In the genomic region with DNA sequence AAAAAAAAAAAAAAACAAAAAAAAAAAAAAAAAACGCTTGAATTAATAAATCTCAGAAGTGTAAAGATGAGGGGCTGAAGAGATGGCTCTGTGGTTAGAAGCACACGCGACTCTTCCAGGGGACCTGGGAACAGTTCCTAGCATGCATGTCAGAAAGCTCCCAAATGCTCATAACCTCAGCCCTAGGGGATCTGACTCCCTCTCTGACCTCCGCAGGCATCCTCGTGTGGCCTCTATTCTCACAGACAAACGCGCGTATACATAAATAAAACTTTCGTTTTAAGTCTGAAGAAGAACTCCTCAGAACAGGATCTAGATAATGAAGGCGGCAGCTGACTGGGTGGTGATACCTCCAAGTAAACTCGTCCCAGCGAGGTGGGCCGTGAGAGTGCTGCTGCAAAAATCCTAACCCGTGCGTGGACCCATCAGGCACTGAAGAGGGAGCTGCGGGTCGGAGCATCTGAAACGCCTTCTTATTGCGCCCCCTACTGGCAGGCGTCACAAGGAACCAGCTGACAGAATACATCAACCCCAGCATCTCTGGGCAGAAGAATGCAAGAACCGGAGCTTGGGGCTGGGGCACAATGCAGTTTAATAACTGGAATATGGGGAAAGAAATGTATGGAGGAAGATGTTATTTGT, we compare ENCODE assay signal across 7 mouse cellular contexts.
DNase-seq lines count a peak whose midpoint lies in the region; ATAC-seq and TF ChIP-seq lines count a peak whose summit lies in the region.

No protein-coding gene starts in this region.

- WGBS in bone marrow, adult 2 months = 5% methylated on average over 21 of the region's 21 CpGs
- WGBS in heart, adult 2 months = 7% methylated on average over 21 of the region's 21 CpGs
- 6% methylated on average over 21 of the region's 21 CpGs for WGBS in kidney, adult 2 months
- 11% methylated on average over 21 of the region's 21 CpGs for WGBS in limb, embryonic 10.5 days
- 9% methylated on average over 21 of the region's 21 CpGs for WGBS in midbrain, embryonic 11.5 days

- peak; percentile 60 for TF ChIP-seq CTCF in bone marrow, adult 2 months (IDR thresholded peaks at IDR 0.05; ENCODE audit: control insufficient read depth, insufficient read depth, low read length)
- peak; percentile 84 for TF ChIP-seq CTCF in heart, adult 2 months (IDR thresholded peaks at IDR 0.05)
- peak; percentile 82 for TF ChIP-seq CTCF in kidney, adult 2 months (conservative IDR thresholded peaks at IDR 0.05; ENCODE audit: insufficient read depth, insufficient read length, low read depth, low read length)

- H3K4me3 ChIP-seq in bone marrow, adult 2 months (replicated peaks; ENCODE audit: control insufficient read depth, low read depth, low read length) = no peak overlapping the region
- H3K4me3 ChIP-seq in heart, adult 2 months = 0 out of 2 replicates have a peak overlapping the region, but pooled peaks have one; percentile 15
- H3K4me3 ChIP-seq in kidney, adult 2 months (ENCODE audit: insufficient read depth, low read depth, low read length) = peak overlapping the region; percentile 41; the same call in 1 of the 2 replicates
- peak overlapping the region; percentile 46 for H3K4me3 ChIP-seq in limb, embryonic 10.5 days
- H3K4me3 ChIP-seq in midbrain, embryonic 11.5 days (ENCODE audit: low read depth, low read length) = peak overlapping the region; percentile 18; the same call in 1 of the 2 replicates

- DNase-seq in embryo, embryonic 9.5 days (ENCODE audit: extremely low spot score) = peak; percentile 81
- peak; percentile 39 to 63 for DNase-seq in heart, adult 2 months
- DNase-seq in kidney, adult 2 months = peak; percentile 61
- peak; percentile 88 for DNase-seq in limb, embryonic 10.5 days (ENCODE audit: low spot score)
- peak; percentile 97 for DNase-seq in midbrain, embryonic 11.5 days (ENCODE audit: low spot score, missing footprints)
- peak; percentile 19 to 71 for DNase-seq in spleen, postnatal 4 days (ENCODE audit: low spot score in 2 of 2)

- intact Hi-C loops in heart, adult 2 months (cut with DNase I) = no loop called here

- no peak overlapping the region for H3K9ac ChIP-seq in heart, adult 2 months (ENCODE audit: low read depth, low read length)
- peak overlapping the region; percentile 39; the same call in 1 of the 2 replicates for H3K9ac ChIP-seq in midbrain, embryonic 11.5 days (ENCODE audit: low read length)

- TF ChIP-seq EP300 in heart, adult 2 months (IDR thresholded peaks at IDR 0.05; ENCODE audit: insufficient read depth, low read depth, low read length) = no peak

- TF ChIP-seq POLR2A in bone marrow, adult 2 months (IDR thresholded peaks at IDR 0.05; ENCODE audit: borderline replicate concordance, control insufficient read depth, low read depth, low read length) = no peak
- TF ChIP-seq POLR2A in heart, adult 2 months (IDR thresholded peaks at IDR 0.05; ENCODE audit: insufficient read depth, low read depth, low read length) = no peak
- no peak for TF ChIP-seq POLR2A in kidney, adult 2 months (IDR thresholded peaks at IDR 0.05; ENCODE audit: low read depth, low read length)

- H3K4me2 ChIP-seq in midbrain, embryonic 11.5 days = peak overlapping the region; percentile 44

- no peaks in the 10 kb centered on the region for H3K79me2 ChIP-seq in heart, adult 2 months (replicated peaks; ENCODE audit: control insufficient read depth, insufficient read depth, low read length)

- no peaks in the 10 kb centered on the region for H3K4me1 ChIP-seq in bone marrow, adult 2 months (ENCODE audit: control insufficient read depth, insufficient read depth, low read length)
- no peaks in the 10 kb centered on the region; the same call in 1 of the 2 replicates for H3K4me1 ChIP-seq in heart, adult 2 months (ENCODE audit: control insufficient read depth, insufficient read depth, low read length)
- no peaks in the 10 kb centered on the region for H3K4me1 ChIP-seq in kidney, adult 2 months (ENCODE audit: control insufficient read depth, insufficient read depth, low read length)
- no peaks in the 10 kb centered on the region for H3K4me1 ChIP-seq in limb, embryonic 10.5 days
- no peaks in the 10 kb centered on the region for H3K4me1 ChIP-seq in midbrain, embryonic 11.5 days (ENCODE audit: control insufficient read depth, insufficient read depth, low read length)

- no peaks in the 10 kb centered on the region for H3K36me3 ChIP-seq in heart, adult 2 months (ENCODE audit: control insufficient read depth, insufficient read depth, low read length)
- no peaks in the 10 kb centered on the region for H3K36me3 ChIP-seq in kidney, adult 2 months (ENCODE audit: control insufficient read depth, insufficient read depth, low read length)
- no peaks in the 10 kb centered on the region for H3K36me3 ChIP-seq in limb, embryonic 10.5 days
- no peaks in the 10 kb centered on the region for H3K36me3 ChIP-seq in midbrain, embryonic 11.5 days (ENCODE audit: control insufficient read depth, insufficient read depth, low read length)

- no peak overlapping the region for H3K27ac ChIP-seq in bone marrow, adult 2 months (ENCODE audit: control insufficient read depth, insufficient read depth, low read depth, low read length, poor library complexity)
- no peak overlapping the region for H3K27ac ChIP-seq in heart, adult 2 months
- H3K27ac ChIP-seq in kidney, adult 2 months (ENCODE audit: insufficient read depth, low read depth, low read length) = no peak overlapping the region
- H3K27ac ChIP-seq in limb, embryonic 10.5 days = no peak overlapping the region
- no peak overlapping the region for H3K27ac ChIP-seq in midbrain, embryonic 11.5 days (ENCODE audit: low read depth, low read length)

- peak; percentile 90 for ATAC-seq in midbrain, embryonic 11.5 days (ENCODE audit: low FRiP score)

- H3K27me3 ChIP-seq in heart, adult 2 months (ENCODE audit: control insufficient read depth, insufficient read depth, low read length) = no peaks in the 10 kb centered on the region
- no peaks in the 10 kb centered on the region for H3K27me3 ChIP-seq in kidney, adult 2 months (replicated peaks; ENCODE audit: control insufficient read depth, insufficient read depth, low read length)
- H3K27me3 ChIP-seq in limb, embryonic 10.5 days (ENCODE audit: low read depth, poor library complexity, severe bottlenecking) = no peaks in the 10 kb centered on the region
- H3K27me3 ChIP-seq in midbrain, embryonic 11.5 days (ENCODE audit: control insufficient read depth, insufficient read depth, low read length) = no peaks in the 10 kb centered on the region

- H3K9me3 ChIP-seq in limb, embryonic 10.5 days (replicated peaks) = no peaks in the 10 kb centered on the region
- no peaks in the 10 kb centered on the region for H3K9me3 ChIP-seq in midbrain, embryonic 11.5 days (ENCODE audit: control insufficient read depth, low read length)

Comparison
In these comparisons a context has a peak if more than half of its experiments do, and no peak if none do; other contexts are left out.
1. DNase-seq: peak in every context shown above with its lines; median percentile 97 in midbrain, embryonic 11.5 days; 88 in limb, embryonic 10.5 days; 81 in embryo, embryonic 9.5 days; 61 in kidney, adult 2 months; 51 in heart, adult 2 months; 45 in spleen, postnatal 4 days.